Mouse (Mus musculus): ENCODE data around the gene Ckmt2.

DNA sequence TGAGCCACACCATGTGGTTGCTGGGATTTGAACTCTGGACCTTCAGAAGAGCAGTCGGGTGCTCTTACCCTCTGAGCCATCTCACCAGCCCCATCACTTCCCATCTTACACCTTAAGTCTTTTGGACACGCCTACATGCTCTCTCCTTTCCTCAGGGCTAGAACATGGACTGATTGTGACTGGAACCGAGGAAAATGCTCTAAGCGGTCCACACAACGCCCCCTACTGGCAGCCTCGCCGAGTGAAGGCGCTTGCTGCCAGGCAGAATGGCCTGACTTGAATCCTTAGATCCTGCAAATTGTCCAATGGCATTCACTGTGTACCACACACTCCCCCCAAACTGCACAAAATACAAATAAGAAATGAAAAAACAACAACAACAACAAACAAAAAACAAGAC is 19.3 kb downstream of the Ckmt2 start:
- no peak for TF ChIP-seq POLR2A (IDR thresholded peaks at IDR 0.05; ENCODE audit: borderline replicate concordance, control insufficient read depth, low read depth, low read length)
- no peak for TF ChIP-seq CTCF (IDR thresholded peaks at IDR 0.05; ENCODE audit: control insufficient read depth, insufficient read depth, low read length)
